17 mouse cellular contexts compared by ENCODE assay signal in genomic region chr6:41636178-41636577, GRCm38 (mm10). TPM values are rescaled to one million over a fixed set of nuclear protein-coding genes. Genes with fewer than 3 reads are reported as not detected.
DNase-seq lines count a peak whose midpoint lies in the region; ATAC-seq and TF ChIP-seq lines count a peak whose summit lies in the region.
"Had no signal": no experiment of that assay in that cellular context is flagged by ENCODE, and none has a peak within 500 bp of the region (broad histone marks: within the 10 kb centered on the region; RNA-seq: fewer than 3 reads in every experiment).

Gene Trpv6, minus strand, starts transcription at chr6:41636405.

- 0 out of 2 replicates have a peak within 1 kb of the TSS, but pooled peaks have one; percentile 12 for H3K9ac ChIP-seq in lung, postnatal 0 days (replicated peaks; ENCODE audit: low read depth)
- H3K9ac ChIP-seq: hindbrain, embryonic 15.5 days; liver, embryonic 13.5 days had no signal

- no peak for TF ChIP-seq CTCF in lung, postnatal 0 days (IDR thresholded peaks at IDR 0.05)

- peak within 1 kb of the TSS; percentile 44 for H3K4me2 ChIP-seq in lung, postnatal 0 days (replicated peaks; ENCODE audit: low read depth, low read length)
- H3K4me2 ChIP-seq: hindbrain, embryonic 15.5 days; liver, embryonic 13.5 days had no signal

- DNase-seq in frontal cortex, postnatal 36 days (ENCODE audit: low spot score in 2 of 2) = no peak
- peak; percentile 28 to 39 for DNase-seq in lung, adult 18-20 months
- DNase-seq in lung, postnatal 10 days = no peak
- DNase-seq in lung, postnatal 0 days (ENCODE audit: low spot score) = peak; percentile 61
- no peak for DNase-seq in heart, adult 18-20 months
- DNase-seq in thymus, postnatal 25 days = no peak
- no peak for DNase-seq in heart, postnatal 36 days
- DNase-seq: cerebellum, adult 11-12 months; gastrocnemius, postnatal 10 days; liver, embryonic 13.5 days had no signal

- H3K27me3 ChIP-seq in lung, postnatal 0 days (replicated peaks; ENCODE audit: insufficient read depth, low read length) = no peaks in the 10 kb centered on the region
- H3K27me3 ChIP-seq: hindbrain, embryonic 15.5 days; liver, embryonic 13.5 days had no signal

- intact Hi-C loops in heart, postnatal 36 days (cut with DNase I) = no loop called here

- H3K9me3 ChIP-seq in lung, postnatal 0 days (ENCODE audit: low read length) = no peaks in the 10 kb centered on the region
- H3K9me3 ChIP-seq: hindbrain, embryonic 15.5 days; liver, embryonic 13.5 days had no signal

- no peak within 1 kb of the TSS for H3K27ac ChIP-seq in lung, postnatal 0 days (ENCODE audit: low read length)
- H3K27ac ChIP-seq: hindbrain, embryonic 15.5 days; liver, embryonic 13.5 days had no signal

- H3K36me3 ChIP-seq in lung, postnatal 0 days (ENCODE audit: insufficient read depth, low read length) = no peaks in the 10 kb centered on the region
- H3K36me3 ChIP-seq: hindbrain, embryonic 15.5 days; liver, embryonic 13.5 days had no signal

- WGBS in lung, postnatal 0 days = 22% methylated on average over 5 of the region's 5 CpGs

- no peak for TF ChIP-seq EP300 in lung, postnatal 0 days (IDR thresholded peaks at IDR 0.05)

- no peaks in the 10 kb centered on the region for H3K4me1 ChIP-seq in lung, postnatal 0 days (ENCODE audit: insufficient read depth, low read depth, low read length)
- H3K4me1 ChIP-seq: liver, embryonic 13.5 days had no signal

- ATAC-seq in frontal cortex, adult (ENCODE audit: low TSS enrichment) = peak; percentile 18; the same call in 1 of the 2 replicates
- peak; percentile 60 for ATAC-seq in lung, postnatal 0 days
- ATAC-seq: forebrain, embryonic 16.5 days had no signal

- H3K4me3 ChIP-seq in lung, postnatal 0 days (ENCODE audit: low read depth, low read length) = peak within 1 kb of the TSS; percentile 28
- H3K4me3 ChIP-seq: erythroblast, embryonic 14.5 days; hindbrain, embryonic 15.5 days; liver, embryonic 13.5 days had no signal

RNA-seq across cellular contexts. Expression of gene Trpv6, which starts in this region (rescaled TPM):
- polyA plus RNA-seq in lung, postnatal 0 days (2015; fragmentation: Nextera tagmentation; extraction: Ambion mirVana) = 12.4 and 17.8 TPM in 2 replicates
- not detected for total RNA-seq in heart, adult 18-20 months (2021)
- not detected for total RNA-seq in heart, postnatal 36 days (2021)
- total RNA-seq: common myeloid progenitor, adult 5-6 weeks; gastrocnemius, postnatal 10 days; megakaryocyte-erythroid progenitor cell, adult 5-6 weeks had no signal
- polyA plus RNA-seq: heart, embryonic 14.5 days had no signal

Comparison
In these comparisons a context has a peak if more than half of its experiments do, and no peak if none do; other contexts are left out.
1. DNase-seq: peak in lung, adult 18-20 months (2 of 2) and lung, postnatal 0 days (single experiment); none in frontal cortex, postnatal 36 days (0 of 2), lung, postnatal 10 days (single experiment), heart, adult 18-20 months (0 of 2), thymus, postnatal 25 days (single experiment) and heart, postnatal 36 days (0 of 2).